Mouse (Mus musculus) CH12.LX (cell line): ENCODE data around the gene Lat. TPM values are rescaled to one million over a fixed set of nuclear protein-coding genes. Genes with fewer than 3 reads are reported as not detected.

ENCODE experiments used
- DNase-seq: peaks from one replicate; pipeline ENCODE4 v3.0.0-alpha.2; 2013; ENCODE audit errors: extremely low read depth
- H3K27ac ChIP-seq: 2 replicates; pipeline ENCODE4 v1.5.1; 2012; ENCODE audit warnings: low read depth, mild to moderate bottlenecking, control low read depth, moderate library complexity; ENCODE audit not compliant: insufficient read depth
- H3K27me3 ChIP-seq: replicated peaks from 2 replicates; pipeline ENCODE3; 2012; ENCODE audit warnings: inconsistent platforms
- H3K36me3 ChIP-seq, 2 experiments: replicated peaks in 1 of 2; 2 replicates each; pipeline versions ENCODE3 to v1.6.1; 2012; ENCODE audit warnings: inconsistent platforms in 1 of 2, low read length in 1 of 2, mild to moderate bottlenecking in 1 of 2, mixed read lengths in 1 of 2, moderate library complexity in 1 of 2; ENCODE audit not compliant: control insufficient read depth in 1 of 2, insufficient read depth in 1 of 2
- H3K4me1 ChIP-seq, 2 experiments: 2 replicates each; pipeline ENCODE4 v1.6.1; 2012; ENCODE audit warnings: inconsistent platforms in 1 of 2, moderate library complexity in 1 of 2; ENCODE audit not compliant: insufficient read depth in 2 of 2, control insufficient read depth in 1 of 2
- H3K4me2 ChIP-seq: 2 replicates; pipeline ENCODE4 v1.6.1; 2012; ENCODE audit warnings: low read depth, mild to moderate bottlenecking, control low read depth; ENCODE audit not compliant: poor library complexity, insufficient read depth, severe bottlenecking
- H3K4me3 ChIP-seq, 3 experiments: fragments of 150-350 bp in 1 of 3; sonication (generic) in 1 of 3; replicated peaks in 1 of 3; 2 replicates each; pipeline versions ENCODE3 to v1.5.1; 2011 to 2012; ENCODE audit warnings: low read depth in 2 of 3, low read length in 2 of 3, mild to moderate bottlenecking in 2 of 3, moderate library complexity in 2 of 3, control low read depth in 1 of 3, improper control_type of control experiment in 1 of 3, inconsistent platforms in 1 of 3, mixed read lengths in 1 of 3; ENCODE audit not compliant: poor library complexity in 1 of 3
- H3K79me2 ChIP-seq: replicated peaks from 2 replicates; pipeline ENCODE4 v1.6.1; 2012; ENCODE audit warnings: mild to moderate bottlenecking, moderate library complexity; ENCODE audit not compliant: control insufficient read depth, poor library complexity, insufficient read depth, severe bottlenecking; ENCODE audit errors: extremely low read depth
- H3K9ac ChIP-seq: 2 replicates; pipeline ENCODE4 v1.6.1; 2012; ENCODE audit warnings: low read depth, mild to moderate bottlenecking, control low read depth, moderate library complexity; ENCODE audit not compliant: insufficient read depth
- H3K9me3 ChIP-seq: replicated peaks from 2 replicates; pipeline ENCODE3; 2012; ENCODE audit warnings: low read length, inconsistent platforms, mixed read lengths
- CHD1 ChIP-seq: IDR thresholded peaks from 2 replicates; pipeline ENCODE4 v1.6.1; 2012; ENCODE audit warnings: low read depth, low read length, improper control_type of control experiment, inconsistent platforms
- CTCF ChIP-seq, 2 experiments: IDR thresholded peaks in 1 of 2; conservative IDR thresholded peaks in 1 of 2; 2 replicates each; pipeline ENCODE4 v1.5.1; 2011 to 2012; ENCODE audit warnings: low read depth in 2 of 2, low read length in 2 of 2, improper control_type of control experiment in 1 of 2, inconsistent platforms in 1 of 2, mild to moderate bottlenecking in 1 of 2, moderate library complexity in 1 of 2
- E2F4 ChIP-seq: IDR thresholded peaks from 2 replicates; pipeline ENCODE4 v1.6.1; 2011; ENCODE audit warnings: low read depth, low read length, improper control_type of control experiment; ENCODE audit not compliant: insufficient replicate concordance
- ELF1 ChIP-seq: IDR thresholded peaks from 2 replicates; pipeline ENCODE4 v1.6.1; 2014; ENCODE audit warnings: low read depth, mild to moderate bottlenecking, inconsistent platforms, low read length, improper control_type of control experiment
- EP300 ChIP-seq: IDR thresholded peaks from 2 replicates; pipeline ENCODE4 v1.6.1; 2011; ENCODE audit warnings: low read length, improper control_type of control experiment
- HCFC1 ChIP-seq: IDR thresholded peaks from 2 replicates; pipeline ENCODE4 v1.6.1; 2012; ENCODE audit warnings: low read depth, mild to moderate bottlenecking, inconsistent platforms, low read length, improper control_type of control experiment
- MAFK ChIP-seq: IDR thresholded peaks from 2 replicates; pipeline ENCODE4 v1.6.1; 2011; ENCODE audit warnings: low read length, improper control_type of control experiment; ENCODE audit not compliant: insufficient replicate concordance
- MAZ ChIP-seq: IDR thresholded peaks from 2 replicates; pipeline ENCODE4 v1.6.1; 2012; ENCODE audit warnings: low read depth, mild to moderate bottlenecking, inconsistent platforms, low read length, improper control_type of control experiment, moderate library complexity
- MXI1 ChIP-seq: IDR thresholded peaks from 2 replicates; pipeline ENCODE4 v1.6.1; 2011; ENCODE audit warnings: mild to moderate bottlenecking, low read depth, low read length, improper control_type of control experiment
- MYC ChIP-seq: IDR thresholded peaks from 2 replicates; pipeline ENCODE4 v1.6.1; 2011; ENCODE audit warnings: low read depth, mild to moderate bottlenecking, improper control_type of control experiment, low read length
- NRF1 ChIP-seq: IDR thresholded peaks from 2 replicates; pipeline ENCODE4 v1.6.1; 2014; ENCODE audit warnings: low read depth, mild to moderate bottlenecking, inconsistent platforms, low read length, improper control_type of control experiment, moderate library complexity
- POLR2A ChIP-seq: IDR thresholded peaks from 2 replicates; pipeline ENCODE4 v1.6.1; 2011; ENCODE audit warnings: low read depth, mild to moderate bottlenecking, improper control_type of control experiment, low read length
- RAD21 ChIP-seq: IDR thresholded peaks from 2 replicates; pipeline ENCODE4 v1.6.1; 2011; ENCODE audit warnings: low read depth, mild to moderate bottlenecking, low read length, improper control_type of control experiment, moderate library complexity
- SIN3A ChIP-seq: IDR thresholded peaks from 2 replicates; pipeline ENCODE4 v1.6.1; 2012; ENCODE audit warnings: low read length, improper control_type of control experiment, inconsistent platforms
- SMC3 ChIP-seq: IDR thresholded peaks from 2 replicates; pipeline ENCODE4 v1.6.1; 2011; ENCODE audit warnings: low read depth, low read length, improper control_type of control experiment
- TBP ChIP-seq: conservative IDR thresholded peaks from 2 replicates; pipeline ENCODE4 v1.6.1; 2011; ENCODE audit warnings: low read depth, low read length, improper control_type of control experiment
- TCF12 ChIP-seq: IDR thresholded peaks from 2 replicates; pipeline ENCODE4 v1.6.1; 2014; ENCODE audit warnings: low read depth, mild to moderate bottlenecking, inconsistent platforms, low read length, improper control_type of control experiment
- USF2 ChIP-seq: conservative IDR thresholded peaks from 2 replicates; pipeline ENCODE4 v1.6.1; 2011; ENCODE audit warnings: low read depth, low read length, improper control_type of control experiment
- ZMIZ1 ChIP-seq: IDR thresholded peaks from 2 replicates; pipeline ENCODE4 v1.6.1; 2012; ENCODE audit warnings: low read depth, mild to moderate bottlenecking, inconsistent platforms, low read length, improper control_type of control experiment
- dilution Hi-C: fragments of 300-500 bp; cut with MboI; formaldehyde crosslinking; loops from 2 replicates; pipeline ENCODE4 v1.14.3; 2020; ENCODE audit warnings: low sequenced_read_pairs; ENCODE audit not compliant: extremely low pct_unique_long_range_greater_than_20kb, extremely low pct_ligation_motif_present
- in situ Hi-C: fragments of 300-500 bp; cut with MboI; formaldehyde crosslinking; loops from 3 replicates; pipeline ENCODE4 v1.14.3; 2019; ENCODE audit warnings: low sequenced_read_pairs, low pct_ligation_motif_present, low pct_unique_long_range_greater_than_20kb, mixed read lengths
- polyA plus RNA-seq: library from polyadenylated mRNA; unstranded; fragments of >175 nt; gene quantifications from 2 replicates; pipeline ENCODE4 v1.2.1, GENCODE M21; 2012; ENCODE audit warnings: low read depth; ENCODE audit not compliant: insufficient read length
- total RNA-seq, 2 experiments: library from RNA; depleted of rRNA; stranded (reverse); fragments of 300-350 nt in 1 of 2; fragments of >200 nt in 1 of 2; gene quantifications; 2 replicates each; pipeline ENCODE4 v1.2.3; 2012 to 2014

Lat gene
- total and polyA plus RNA-seq, 3 experiments: 0.42 to 1.1 (median 0.55) TPM

- Histone ChIP-seq H3K4me1 (no peaks in the 10 kb centered on the region), H3K79me2 (no peaks in the 10 kb centered on the region), H3K9me3 (no peaks in the 10 kb centered on the region), H3K27me3 (no peaks in the 10 kb centered on the region), H3K36me3 (peaks cover 7 to 34% of the 10 kb centered on the region in 2 experiments), H3K9ac (no peak overlapping the region), H3K4me2 (no peak overlapping the region), H3K4me3 (no peak overlapping the region), H3K27ac (no peak overlapping the region)
- dilution Hi-C loops (no loop called here), in situ Hi-C loops (loop anchor here (25.0 kb wide), 1 partner anchor 101 kb away; the partner anchor contains the start of gene Sbk1)
- no peak for DNase-seq
- TF ChIP-seq MAZ (no peak), CHD1 (no peak), TCF12 (no peak), ZMIZ1 (no peak), HCFC1 (no peak), MAFK (no peak), MYC (no peak)
These were observed 6.3 kb downstream of the Lat start for GRCm38 (mm10) chr7:126363038-126363437.

DNA sequence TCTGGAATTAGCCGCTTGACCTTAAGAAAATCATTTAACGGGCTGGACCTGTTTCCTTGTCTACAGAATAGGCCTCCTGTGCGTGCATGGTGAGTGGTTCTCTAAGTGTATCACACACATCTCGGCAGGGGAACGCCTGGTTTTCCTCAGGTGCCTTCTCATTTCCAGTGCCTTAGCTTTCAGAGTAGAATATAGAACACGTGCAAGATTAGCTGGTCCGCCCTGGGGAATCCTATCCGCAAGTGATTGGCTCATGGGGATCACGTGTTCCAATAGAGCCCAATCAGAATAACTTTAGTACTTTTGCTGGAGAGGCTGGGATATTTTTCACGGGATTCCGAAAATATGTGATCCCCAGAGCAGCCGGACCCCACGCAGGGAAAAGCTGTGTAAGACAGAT lies 10.3 kb downstream of the Lat start:
- dilution Hi-C loops (no loop called here), in situ Hi-C loops (loop anchor here (25.0 kb wide), 1 partner anchor 97 kb away; the partner anchor contains the start of gene Sbk1)
- Histone ChIP-seq H3K9ac (no peak overlapping the region), H3K4me3 (no peak overlapping the region), H3K36me3 (peaks cover 4 to 13% of the 10 kb centered on the region in 2 experiments), H3K79me2 (no peaks in the 10 kb centered on the region), H3K4me2 (no peak overlapping the region), H3K27me3 (no peaks in the 10 kb centered on the region), H3K4me1 (no peaks in the 10 kb centered on the region), H3K27ac (no peak overlapping the region), H3K9me3 (no peaks in the 10 kb centered on the region)
- TF ChIP-seq TBP (no peak), E2F4 (no peak), USF2 (no peak), MAFK (no peak), MAZ (no peak), ZMIZ1 (no peak), CTCF (conservative IDR thresholded peaks at IDR 0.05 in 1 of 2, IDR thresholded peaks at IDR 0.05 in 1 of 2; ENCODE audit: low read depth in 2 of 2, low read length in 2 of 2) (no peak), POLR2A (no peak), SIN3A (no peak), EP300 (no peak), HCFC1 (no peak), RAD21 (no peak), SMC3 (no peak), NRF1 (no peak), ELF1 (no peak), MXI1 (no peak)
- no peak for DNase-seq
